In genomic region chr4:143190657-143191056, GRCm38 (mm10) we compare ENCODE assay signal across 7 mouse cellular contexts. TPM values are rescaled to one million over a fixed set of nuclear protein-coding genes. Genes with fewer than 3 reads are reported as not detected.
DNase-seq lines count a peak whose midpoint lies in the region; ATAC-seq lines count a peak whose summit lies in the region.

No protein-coding gene starts in this region.

- no peak for ATAC-seq in neural tube, embryonic 12.5 days (ENCODE audit: low FRiP score, low read depth)
- no peak for ATAC-seq in neural tube, embryonic 15.5 days (ENCODE audit: low FRiP score)
- 0 out of 2 replicates have a peak, but pooled peaks have one; percentile 22 for ATAC-seq in liver, embryonic 13.5 days (ENCODE audit: low read depth)
- no peak for ATAC-seq in forebrain, embryonic 14.5 days

- WGBS in neural tube, embryonic 12.5 days, result 51% methylated on average over 4 of the region's 4 CpGs
- WGBS in neural tube, embryonic 15.5 days, result 50% methylated on average over 4 of the region's 4 CpGs
- 44% methylated on average over 4 of the region's 4 CpGs for WGBS in liver, embryonic 13.5 days (ENCODE audit: insufficient replicate concordance)
- WGBS in forebrain, embryonic 14.5 days, result 75% methylated on average over 4 of the region's 4 CpGs

- H3K4me2 ChIP-seq in neural tube, embryonic 12.5 days (replicated peaks), result no peak overlapping the region
- H3K4me2 ChIP-seq in neural tube, embryonic 15.5 days, result no peak overlapping the region
- H3K4me2 ChIP-seq in liver, embryonic 13.5 days, result no peak overlapping the region; the same call in 1 of the 2 replicates
- no peak overlapping the region for H3K4me2 ChIP-seq in forebrain, embryonic 14.5 days (ENCODE audit: low read length)

- H3K4me1 ChIP-seq in neural tube, embryonic 12.5 days, result peaks cover 5% of the 10 kb centered on the region
- H3K4me1 ChIP-seq in neural tube, embryonic 15.5 days, result peaks cover 3% of the 10 kb centered on the region; the same call in 1 of the 2 replicates
- peaks cover 35% of the 10 kb centered on the region for H3K4me1 ChIP-seq in liver, embryonic 13.5 days (replicated peaks)
- H3K4me1 ChIP-seq in forebrain, embryonic 14.5 days (ENCODE audit: control insufficient read depth, insufficient read depth, low read length), result no peaks in the 10 kb centered on the region

- DNase-seq in brain, adult 2 months (ENCODE audit: low read depth, low spot score), result peak; percentile 21
- no peak for DNase-seq in liver, embryonic 13.5 days
- DNase-seq in thymus, postnatal 14 days, result peak; percentile 31
- DNase-seq in forebrain, embryonic 14.5 days (ENCODE audit: low spot score), result no peak
- no peak for DNase-seq in c-Kit-positive CD71-positive TER-119-positive erythroid progenitor cells, embryonic 14.5 days (ENCODE audit: low spot score)

- H3K9ac ChIP-seq in neural tube, embryonic 12.5 days, result 0 out of 2 replicates have a peak overlapping the region, but pooled peaks have one; percentile 29
- no peak overlapping the region for H3K9ac ChIP-seq in neural tube, embryonic 15.5 days (replicated peaks)
- no peak overlapping the region for H3K9ac ChIP-seq in liver, embryonic 13.5 days
- H3K9ac ChIP-seq in forebrain, embryonic 14.5 days (ENCODE audit: low read length), result no peak overlapping the region

- H3K9me3 ChIP-seq in neural tube, embryonic 12.5 days, result no peaks in the 10 kb centered on the region
- no peaks in the 10 kb centered on the region for H3K9me3 ChIP-seq in neural tube, embryonic 15.5 days (replicated peaks)
- no peaks in the 10 kb centered on the region for H3K9me3 ChIP-seq in liver, embryonic 13.5 days (replicated peaks)
- no peaks in the 10 kb centered on the region for H3K9me3 ChIP-seq in forebrain, embryonic 14.5 days (replicated peaks; ENCODE audit: control insufficient read depth, low read length)

- H3K27ac ChIP-seq in neural tube, embryonic 12.5 days, result no peak overlapping the region
- H3K27ac ChIP-seq in neural tube, embryonic 15.5 days (replicated peaks), result no peak overlapping the region
- H3K27ac ChIP-seq in liver, embryonic 13.5 days, result no peak overlapping the region
- no peak overlapping the region for H3K27ac ChIP-seq in forebrain, embryonic 14.5 days (ENCODE audit: low read depth, low read length)

- H3K4me3 ChIP-seq in neural tube, embryonic 12.5 days, result no peak overlapping the region
- H3K4me3 ChIP-seq in neural tube, embryonic 15.5 days (replicated peaks), result no peak overlapping the region
- no peak overlapping the region for H3K4me3 ChIP-seq in liver, embryonic 13.5 days (replicated peaks)
- H3K4me3 ChIP-seq in forebrain, embryonic 14.5 days (ENCODE audit: low read depth, low read length), result no peak overlapping the region

- H3K36me3 ChIP-seq in neural tube, embryonic 12.5 days, result no peaks in the 10 kb centered on the region
- peaks cover 3% of the 10 kb centered on the region; the same call in 1 of the 2 replicates for H3K36me3 ChIP-seq in neural tube, embryonic 15.5 days
- H3K36me3 ChIP-seq in liver, embryonic 13.5 days, result no peaks in the 10 kb centered on the region
- no peaks in the 10 kb centered on the region for H3K36me3 ChIP-seq in forebrain, embryonic 14.5 days (ENCODE audit: control insufficient read depth, insufficient read depth, low read length)

- no peaks in the 10 kb centered on the region for H3K27me3 ChIP-seq in neural tube, embryonic 12.5 days (replicated peaks)
- no peaks in the 10 kb centered on the region for H3K27me3 ChIP-seq in neural tube, embryonic 15.5 days (replicated peaks)
- H3K27me3 ChIP-seq in liver, embryonic 13.5 days, result no peaks in the 10 kb centered on the region
- no peaks in the 10 kb centered on the region for H3K27me3 ChIP-seq in forebrain, embryonic 14.5 days (replicated peaks; ENCODE audit: control insufficient read depth, insufficient read depth, low read length)

RNA-seq across cellular contexts. Expression of gene Prdm2, which starts 22.1 kb away (rescaled TPM):
- polyA plus RNA-seq in neural tube, embryonic 12.5 days (2016; fragmentation: Nextera tagmentation; extraction: Ambion mirVana), result 19.0 and 20.0 TPM in 2 replicates
- polyA plus RNA-seq in neural tube, embryonic 15.5 days (2015; fragmentation: Nextera tagmentation; extraction: Ambion mirVana), result 12.7 and 13.2 TPM in 2 replicates
- polyA plus RNA-seq in liver, embryonic 13.5 days (2015; fragmentation: Nextera tagmentation; extraction: Ambion mirVana), result 2.9 and 4.7 TPM in 2 replicates
- 13.1 and 16.7 TPM in 2 replicates for polyA plus RNA-seq in forebrain, embryonic 14.5 days (2014; fragmentation: Nextera tagmentation; extraction: Ambion mirVana)

Comparison
In these comparisons a context has a peak if more than half of its experiments do, and no peak if none do; other contexts are left out.
1. DNase-seq: peak in brain, adult 2 months (single experiment) and thymus, postnatal 14 days (single experiment); none in liver, embryonic 13.5 days (single experiment), forebrain, embryonic 14.5 days (single experiment) and c-Kit-positive CD71-positive TER-119-positive erythroid progenitor cells, embryonic 14.5 days (single experiment).